In the genomic region with DNA sequence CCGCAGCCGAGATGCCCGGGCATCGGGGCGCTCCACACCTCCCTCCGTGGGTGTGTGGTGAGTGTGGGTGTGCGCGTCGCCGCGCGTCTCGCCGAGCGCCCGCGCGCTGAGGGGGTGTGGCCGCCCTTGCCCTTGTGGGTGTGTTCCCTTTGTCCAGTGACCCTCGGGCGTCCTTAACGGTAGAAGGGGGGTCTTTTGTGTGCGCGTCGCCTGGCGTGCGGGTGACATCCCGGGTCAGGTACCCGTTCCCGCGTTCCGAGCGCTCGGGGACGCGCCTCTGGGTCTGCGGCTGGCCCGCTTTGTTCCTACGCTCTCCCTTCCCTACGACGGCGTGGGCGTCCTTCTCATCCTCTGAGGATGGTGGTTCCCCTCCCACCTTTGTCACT, we compare ENCODE assay signal across 7 mouse cellular contexts. TPM values are rescaled to one million over a fixed set of nuclear protein-coding genes. Genes with fewer than 3 reads are reported as not detected.
DNase-seq lines count a peak whose midpoint lies in the region; ATAC-seq and TF ChIP-seq lines count a peak whose summit lies in the region.

No protein-coding gene starts in this region.

- intact Hi-C loops in left cerebral cortex, adult 2 months (cut with DNase I) = loop anchor here (1.0 kb wide), 2 partner anchors 58 to 198 kb away; a partner anchor contains a TSS

- H3K36me3 ChIP-seq in MEL (ENCODE audit: control insufficient read depth in 1 of 2, insufficient read depth in 2 of 2, low read length in 2 of 2) = peaks cover 0 to 36% of the 10 kb centered on the region in 2 experiments; a peak in 2 of 4 replicates
- H3K36me3 ChIP-seq in forebrain, embryonic 12.5 days (replicated peaks) = peaks cover 2% of the 10 kb centered on the region; the same call in 1 of the 2 replicates

- no peak for TF ChIP-seq POLR2A in MEL (IDR thresholded peaks at IDR 0.05; ENCODE audit: control insufficient read depth in 1 of 2, insufficient read depth in 1 of 2, low read depth in 1 of 2, low read length in 2 of 2, poor library complexity in 1 of 2)

- H3K27ac ChIP-seq in MEL (ENCODE audit: control insufficient read depth, low read depth, low read length) = peak overlapping the region; percentile 78
- H3K27ac ChIP-seq in forebrain, embryonic 12.5 days = peak overlapping the region; percentile 99
- peak overlapping the region; percentile 100 for H3K27ac ChIP-seq in left cerebral cortex, adult 2 months

- H3K9ac ChIP-seq in MEL (ENCODE audit: control insufficient read depth, low read depth, low read length, poor library complexity, severe bottlenecking) = peak overlapping the region; percentile 86
- H3K9ac ChIP-seq in forebrain, embryonic 12.5 days = peak overlapping the region; percentile 98

- H3K79me2 ChIP-seq in MEL (ENCODE audit: control insufficient read depth, insufficient read depth, low read length, poor library complexity) = peaks cover 40% of the 10 kb centered on the region

- H3K27me3 ChIP-seq in MEL (ENCODE audit: control insufficient read depth in 1 of 2, insufficient read depth in 2 of 2, low read length in 2 of 2) = no peaks in the 10 kb centered on the region
- no peaks in the 10 kb centered on the region for H3K27me3 ChIP-seq in forebrain, embryonic 12.5 days

- no peaks in the 10 kb centered on the region for H3K9me3 ChIP-seq in MEL (replicated peaks; ENCODE audit: insufficient read depth, low read length)
- H3K9me3 ChIP-seq in forebrain, embryonic 12.5 days = no peaks in the 10 kb centered on the region

- peak; percentile 83 for DNase-seq in MEL (ENCODE audit: low read depth, low spot score)
- DNase-seq in adrenal gland, postnatal 4 days (ENCODE audit: low spot score in 2 of 2) = peak; percentile 45 to 62
- DNase-seq in heart, postnatal 4 days = peak; percentile 79
- DNase-seq in left cerebral cortex, adult 2 months (ENCODE audit: extremely low spot score in 1 of 2, low spot score in 2 of 2) = peak; percentile 58 to 72
- DNase-seq in spleen, adult 18-20 months = peak; percentile 67 to 75

- TF ChIP-seq EP300 in MEL (IDR thresholded peaks at IDR 0.05; ENCODE audit: low read depth in 1 of 2, low read length in 2 of 2) = 0 out of 4 replicates have a peak, but pooled peaks of 1 of the 2 experiments have one; percentile 1

- H3K4me3 ChIP-seq in MEL (ENCODE audit: control insufficient read depth in 1 of 2, insufficient read depth in 1 of 2, low read depth in 2 of 2, low read length in 2 of 2) = peak overlapping the region; percentile 75 to 95
- peak overlapping the region; percentile 91 for H3K4me3 ChIP-seq in forebrain, embryonic 12.5 days (replicated peaks)
- peak overlapping the region; percentile 81 for H3K4me3 ChIP-seq in left cerebral cortex, adult 2 months

- peak; percentile 77 for ATAC-seq in forebrain, embryonic 12.5 days (ENCODE audit: low FRiP score)
- ATAC-seq in megakaryocyte, adult 5-6 weeks (ENCODE audit: poor library complexity, severe bottlenecking) = peak; percentile 77

- WGBS in forebrain, embryonic 12.5 days = 0% methylated on average over 43 of the region's 43 CpGs

- TF ChIP-seq RAD21 in MEL (IDR thresholded peaks at IDR 0.05; ENCODE audit: low read depth, low read length) = no peak

- H3K4me1 ChIP-seq in MEL (ENCODE audit: control insufficient read depth in 1 of 2, insufficient read depth in 2 of 2, low read length in 2 of 2) = peaks cover 9 to 24% of the 10 kb centered on the region in 2 experiments
- peaks cover 37% of the 10 kb centered on the region for H3K4me1 ChIP-seq in forebrain, embryonic 12.5 days

- TF ChIP-seq CTCF in MEL (IDR thresholded peaks at IDR 0.05 in 2 of 3, conservative IDR thresholded peaks at IDR 0.05 in 1 of 3; ENCODE audit: control insufficient read depth in 1 of 3, insufficient read depth in 1 of 3, low read depth in 2 of 3, low read length in 3 of 3, poor library complexity in 1 of 3, severe bottlenecking in 1 of 3) = no peak
- TF ChIP-seq CTCF in left cerebral cortex, adult 2 months (IDR thresholded peaks at IDR 0.05) = no peak

- H3K4me2 ChIP-seq in forebrain, embryonic 12.5 days = peak overlapping the region; percentile 74

TF ChIP-seq in MEL, 35 proteins besides CTCF, POLR2A, EP300 and RAD21:
- no peak for TF ChIP-seq CHD1 (IDR thresholded peaks at IDR 0.05; ENCODE audit: low read depth, low read length)
- 0 out of 2 replicates have a peak, but pooled peaks have one; percentile 17 for TF ChIP-seq MYC (IDR thresholded peaks at IDR 0.05; ENCODE audit: low read depth, low read length)
- TF ChIP-seq ZMIZ1 (IDR thresholded peaks at IDR 0.05; ENCODE audit: low read depth, low read length) = no peak
- TF ChIP-seq UBTF (IDR thresholded peaks at IDR 0.05; ENCODE audit: borderline replicate concordance, insufficient read depth, low read depth, low read length) = no peak
- TF ChIP-seq POLR2AphosphoS2 (IDR thresholded peaks at IDR 0.05; ENCODE audit: low read length) = 0 out of 2 replicates have a peak, but pooled peaks have one; percentile 8
- no peak for TF ChIP-seq MEF2A (IDR thresholded peaks at IDR 0.05; ENCODE audit: extremely low read depth, insufficient replicate concordance, low read depth, low read length, poor library complexity, severe bottlenecking)
- TF ChIP-seq E2F4 (IDR thresholded peaks at IDR 0.05; ENCODE audit: borderline replicate concordance, low read depth, low read length) = 0 out of 2 replicates have a peak, but pooled peaks have one; percentile 49
- TF ChIP-seq RCOR1 (IDR thresholded peaks at IDR 0.05; ENCODE audit: low read depth, low read length) = no peak
- no peak for TF ChIP-seq MAFK (IDR thresholded peaks at IDR 0.05; ENCODE audit: borderline replicate concordance, low read depth, low read length)
- TF ChIP-seq MAZ (IDR thresholded peaks at IDR 0.05; ENCODE audit: low read depth, low read length) = 0 out of 2 replicates have a peak, but pooled peaks have one; percentile 2
- TF ChIP-seq CHD2 (IDR thresholded peaks at IDR 0.05; ENCODE audit: low read length) = no peak
- TF ChIP-seq MAX (IDR thresholded peaks at IDR 0.05; ENCODE audit: low read length) = no peak

RNA-seq across cellular contexts. Expression of a gene that starts 0.5 kb away (rescaled TPM):
- total RNA-seq in MEL (2012; rRNA removed) = 47.5 and 56.9 TPM in 2 replicates
- 100 to 1,000 TPM in 1 of 2 experiments, 10 to 100 TPM in 1; 46.4 to 352 TPM for polyA plus RNA-seq in MEL (2012; ENCODE audit: insufficient read depth in 1 of 2, insufficient read length in 2 of 2, low read depth in 1 of 2, low replicate concordance in 2 of 2, missing spikeins in 1 of 2)
- total RNA-seq in adrenal gland, postnatal 4 days (2021) = 100 to 1,000 TPM; 163 to 178 TPM
- 593 and 634 TPM in 2 replicates for polyA plus RNA-seq in forebrain, embryonic 12.5 days (2016; fragmentation: Nextera tagmentation; extraction: Ambion mirVana)
- 100 to 1,000 TPM; 156 to 173 TPM for total RNA-seq in heart, postnatal 4 days (2021)
- 100 to 1,000 TPM; 982 to 987 TPM for total RNA-seq in left cerebral cortex, adult 2 months (2021)
- 12.0 and 19.7 TPM in 2 replicates for total RNA-seq in megakaryocyte, adult 5-6 weeks (2015)
- 39.3 and 56.6 TPM in 2 replicates for total RNA-seq in megakaryocyte, adult 5-6 weeks (2017)

RNA-seq across cellular contexts. Expression of a gene that starts 0.7 kb away (rescaled TPM):
- total RNA-seq in MEL (2012; rRNA removed) = 27.1 and 33.9 TPM in 2 replicates
- 10 to 100 TPM in 1 of 2 experiments, not detected in 1; 47.3 TPM for polyA plus RNA-seq in MEL (2012; ENCODE audit: insufficient read depth in 1 of 2, insufficient read length in 2 of 2, low read depth in 1 of 2, low replicate concordance in 2 of 2, missing spikeins in 1 of 2)
- total RNA-seq in adrenal gland, postnatal 4 days (2021) = 100 to 1,000 TPM; 101 to 106 TPM
- 103 and 110 TPM in 2 replicates for polyA plus RNA-seq in forebrain, embryonic 12.5 days (2016; fragmentation: Nextera tagmentation; extraction: Ambion mirVana)
- 10 to 100 TPM; 76.7 to 77.5 TPM for total RNA-seq in heart, postnatal 4 days (2021)
- 10 to 100 TPM; 36.9 to 40.2 TPM for total RNA-seq in left cerebral cortex, adult 2 months (2021)
- 9.9 and 11.1 TPM in 2 replicates for total RNA-seq in megakaryocyte, adult 5-6 weeks (2015)
- total RNA-seq in megakaryocyte, adult 5-6 weeks (2017) = 4.8 and 10.2 TPM in 2 replicates

RNA-seq across cellular contexts. Expression of a gene that starts 42.7 kb away (rescaled TPM):
- total RNA-seq in MEL (2012; rRNA removed) = 0.10 and 0.35 TPM in 2 replicates
- polyA plus RNA-seq in MEL (2012; ENCODE audit: insufficient read depth in 1 of 2, insufficient read length in 2 of 2, low read depth in 1 of 2, low replicate concordance in 2 of 2, missing spikeins in 1 of 2) = under 1 TPM in 1 of 2 experiments, not detected in 1; 0.18 TPM
- total RNA-seq in adrenal gland, postnatal 4 days (2021) = 1 to 10 TPM; 5.5 to 6.2 TPM
- 3.3 and 4.2 TPM in 2 replicates for polyA plus RNA-seq in forebrain, embryonic 12.5 days (2016; fragmentation: Nextera tagmentation; extraction: Ambion mirVana)
- 1 to 10 TPM; 3.7 to 4.5 TPM for total RNA-seq in heart, postnatal 4 days (2021)
- under 1 TPM; 0.29 to 0.51 TPM for total RNA-seq in left cerebral cortex, adult 2 months (2021)
- total RNA-seq in megakaryocyte, adult 5-6 weeks (2015) = 0.23 TPM in 1 of 2 replicates, not detected in the other
- not detected in 2 replicates for total RNA-seq in megakaryocyte, adult 5-6 weeks (2017)

RNA-seq across cellular contexts. Expression of a gene that starts 57.5 kb away (rescaled TPM):
- 2.8 and 3.3 TPM in 2 replicates for total RNA-seq in MEL (2012; rRNA removed)
- polyA plus RNA-seq in MEL (2012; ENCODE audit: insufficient read depth in 1 of 2, insufficient read length in 2 of 2, low read depth in 1 of 2, low replicate concordance in 2 of 2, missing spikeins in 1 of 2) = 1 to 10 TPM in 1 of 2 experiments, not detected in 1; 6.4 TPM
- 10 to 100 TPM; 20.6 to 23.1 TPM for total RNA-seq in adrenal gland, postnatal 4 days (2021)
- 13.1 and 13.6 TPM in 2 replicates for polyA plus RNA-seq in forebrain, embryonic 12.5 days (2016; fragmentation: Nextera tagmentation; extraction: Ambion mirVana)
- total RNA-seq in heart, postnatal 4 days (2021) = 1 to 10 TPM; 8.0 to 8.2 TPM
- 10 to 100 TPM; 16.6 to 17.4 TPM for total RNA-seq in left cerebral cortex, adult 2 months (2021)
- 22.8 and 25.3 TPM in 2 replicates for total RNA-seq in megakaryocyte, adult 5-6 weeks (2015)
- total RNA-seq in megakaryocyte, adult 5-6 weeks (2017) = 14.8 and 21.9 TPM in 2 replicates

Comparison
In these comparisons a context has a peak if more than half of its experiments do, and no peak if none do; other contexts are left out.
1. Peak in every context shown above with its lines: DNase-seq, ATAC-seq, H3K4me3 ChIP-seq and H3K27ac ChIP-seq.
2. RNA of a gene that starts 0.5 kb away (total RNA-seq): 982 to 987 TPM in left cerebral cortex, adult 2 months; 163 to 178 TPM in adrenal gland, postnatal 4 days, 156 to 173 TPM in heart, postnatal 4 days, 47.5 to 56.9 TPM in MEL and 12.0 to 56.6 TPM in megakaryocyte, adult 5-6 weeks; every median in the first group is over 4 times any median in the second.